Mouse (Mus musculus): ENCODE measurements around the gene Mllt10.

The Mllt10 gene

GRCm38 (mm10) chr2:18093858-18094257, 38.8 kb downstream of the Mllt10 start:
- no peak for DNase-seq (ENCODE audit: low spot score)

- no peak for DNase-seq (ENCODE audit: low spot score)
Measured at GRCm38 (mm10) chr2:18094319-18094718, 39.3 kb downstream of the Mllt10 start.

GRCm38 (mm10) chr2:18095804-18096203, 40.8 kb downstream of the Mllt10 start:
- DNase-seq (ENCODE audit: low spot score), result no peak

- DNase-seq (ENCODE audit: low spot score), result no peak
Measured at GRCm38 (mm10) chr2:18100914-18101313, 45.9 kb downstream of the Mllt10 start.

- DNase-seq (ENCODE audit: low spot score), result no peak
Measured at GRCm38 (mm10) chr2:18107561-18107960, 52.5 kb downstream of the Mllt10 start.

GRCm38 (mm10) chr2:18108214-18108613, 53.2 kb downstream of the Mllt10 start:
- no peak for DNase-seq (ENCODE audit: low spot score)

GRCm38 (mm10) chr2:18111411-18111810, 56.4 kb downstream of the Mllt10 start:
- peak; percentile 40 for DNase-seq (ENCODE audit: low spot score)

- DNase-seq (ENCODE audit: low spot score), result no peak
Measured at GRCm38 (mm10) chr2:18116432-18116831, 61.4 kb downstream of the Mllt10 start.

GRCm38 (mm10) chr2:18138131-18138530, 83.1 kb downstream of the Mllt10 start:
- DNase-seq (ENCODE audit: low spot score), result no peak

- no peak for DNase-seq (ENCODE audit: low spot score)
Measured at GRCm38 (mm10) chr2:18139646-18140045, 84.6 kb downstream of the Mllt10 start.

- no peak for DNase-seq (ENCODE audit: low spot score)
Measured at GRCm38 (mm10) chr2:18156131-18156530, 101.1 kb downstream of the Mllt10 start.

GRCm38 (mm10) chr2:18159426-18159825, 104.4 kb downstream of the Mllt10 start:
- peak; percentile 51 for DNase-seq (ENCODE audit: low spot score)

GRCm38 (mm10) chr2:18160992-18161391, 106.0 kb downstream of the Mllt10 start:
- DNase-seq (ENCODE audit: low spot score), result no peak

GRCm38 (mm10) chr2:18165511-18165910, 110.5 kb downstream of the Mllt10 start:
- DNase-seq (ENCODE audit: low spot score), result no peak

GRCm38 (mm10) chr2:18169174-18169948, 114.3 kb downstream of the Mllt10 start:
- DNase-seq (ENCODE audit: low spot score), result no peak

GRCm38 (mm10) chr2:18175234-18175633, 120.2 kb downstream of the Mllt10 start:
- DNase-seq (ENCODE audit: low spot score), result no peak

GRCm38 (mm10) chr2:18176235-18176634, 121.2 kb downstream of the Mllt10 start:
- no peak for DNase-seq (ENCODE audit: low spot score)

GRCm38 (mm10) chr2:18180323-18180722, 125.3 kb downstream of the Mllt10 start:
- DNase-seq (ENCODE audit: low spot score), result no peak

- no peak for DNase-seq (ENCODE audit: low spot score)
Measured at GRCm38 (mm10) chr2:18181631-18182030, 126.6 kb downstream of the Mllt10 start.

- no peak for DNase-seq (ENCODE audit: low spot score)
Measured at GRCm38 (mm10) chr2:18183079-18183478, 128.0 kb downstream of the Mllt10 start.

GRCm38 (mm10) chr2:18188367-18188766, 133.3 kb downstream of the Mllt10 start:
- DNase-seq (ENCODE audit: low spot score), result no peak

GRCm38 (mm10) chr2:18195285-18195684, 140.2 kb downstream of the Mllt10 start:
- no peak for DNase-seq (ENCODE audit: low spot score)

GRCm38 (mm10) chr2:18195691-18196396, 140.8 kb downstream of the Mllt10 start:
- no peak for DNase-seq (ENCODE audit: low spot score)
